Mouse (Mus musculus): ENCODE results near the gene Serpina3j. TPM values are rescaled to one million over a fixed set of nuclear protein-coding genes. Genes with fewer than 3 reads are reported as not detected.

Serpina3j gene
- total and polyA plus RNA-seq, 3 experiments: not detected

DNA sequence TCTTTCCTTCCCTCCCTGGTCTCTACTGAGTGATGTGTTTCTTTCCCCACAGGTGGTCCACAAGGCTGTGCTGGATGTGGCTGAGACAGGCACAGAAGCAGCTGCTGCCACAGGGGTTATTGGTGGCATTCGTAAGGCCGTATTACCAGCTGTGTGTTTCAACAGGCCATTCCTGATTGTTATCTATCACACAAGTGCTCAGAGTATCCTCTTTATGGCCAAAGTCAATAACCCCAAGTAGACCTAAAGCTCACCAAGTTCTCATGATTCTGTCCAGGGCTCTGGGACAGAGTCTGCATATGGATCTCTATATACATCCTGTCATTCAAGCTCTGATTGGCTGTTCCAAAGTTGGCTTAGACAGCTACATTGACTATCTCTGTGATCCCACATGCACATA, 30.8 kb downstream of the Serpina3j start:
- dilution Hi-C loops (cut with MboI; ENCODE audit: extremely low pct_ligation_motif_present, extremely low pct_unique_long_range_greater_than_20kb, low sequenced_read_pairs) (no loop called here), in situ Hi-C loops (cut with MboI; ENCODE audit: low pct_ligation_motif_present, low pct_unique_long_range_greater_than_20kb, low sequenced_read_pairs) (no loop called here)
- no peaks in the 10 kb centered on the region for H3K79me2 ChIP-seq (replicated peaks; ENCODE audit: control insufficient read depth, extremely low read depth, insufficient read depth, poor library complexity, severe bottlenecking)
- H3K27me3 ChIP-seq (replicated peaks): peaks cover 9% of the 10 kb centered on the region
- H3K27ac ChIP-seq (ENCODE audit: insufficient read depth, low read depth): no peak overlapping the region
- no peaks in the 10 kb centered on the region for H3K4me1 ChIP-seq (ENCODE audit: control insufficient read depth in 1 of 2, insufficient read depth in 2 of 2)
- no peaks in the 10 kb centered on the region for H3K36me3 ChIP-seq (replicated peaks in 1 of 2; ENCODE audit: control insufficient read depth in 1 of 2, insufficient read depth in 1 of 2, low read length in 1 of 2)
- DNase-seq (ENCODE audit: extremely low read depth): no peak
- TF ChIP-seq ZKSCAN1 (IDR thresholded peaks at IDR 0.05; ENCODE audit: borderline replicate concordance, low read depth, low read length) (no peak), ETS1 (conservative IDR thresholded peaks at IDR 0.05; ENCODE audit: low read depth, low read length) (no peak), NELFE (IDR thresholded peaks at IDR 0.05; ENCODE audit: low read depth, low read length) (no peak), UBTF (IDR thresholded peaks at IDR 0.05; ENCODE audit: low read depth, low read length) (no peak), PAX5 (IDR thresholded peaks at IDR 0.05; ENCODE audit: low read length) (no peak), MYC (IDR thresholded peaks at IDR 0.05; ENCODE audit: low read depth, low read length) (no peak), ZNF384 (IDR thresholded peaks at IDR 0.05; ENCODE audit: low read depth, low read length) (no peak), POLR2A (IDR thresholded peaks at IDR 0.05; ENCODE audit: low read depth, low read length) (no peak), SMC3 (IDR thresholded peaks at IDR 0.05; ENCODE audit: low read depth, low read length) (no peak), MAZ (IDR thresholded peaks at IDR 0.05; ENCODE audit: low read depth, low read length) (no peak), POLR2AphosphoS2 (IDR thresholded peaks at IDR 0.05; ENCODE audit: low read depth, low read length) (no peak), RCOR1 (conservative IDR thresholded peaks at IDR 0.05; ENCODE audit: low read depth, low read length) (no peak), MAX (IDR thresholded peaks at IDR 0.05; ENCODE audit: low read length) (no peak), TBP (conservative IDR thresholded peaks at IDR 0.05; ENCODE audit: low read depth, low read length) (no peak), CHD1 (IDR thresholded peaks at IDR 0.05; ENCODE audit: low read depth, low read length) (no peak), ELF1 (IDR thresholded peaks at IDR 0.05; ENCODE audit: low read depth, low read length) (no peak), JUND (conservative IDR thresholded peaks at IDR 0.05; ENCODE audit: low read depth, low read length) (no peak), ZC3H11A (IDR thresholded peaks at IDR 0.05; ENCODE audit: low read depth, low read length) (no peak), GABPA (IDR thresholded peaks at IDR 0.05; ENCODE audit: insufficient replicate concordance, low read depth, low read length) (no peak), BHLHE40 (IDR thresholded peaks at IDR 0.05; ENCODE audit: low read depth, low read length) (no peak)
- no peaks in the 10 kb centered on the region for H3K9me3 ChIP-seq (replicated peaks; ENCODE audit: low read length)
- H3K4me3 ChIP-seq (replicated peaks in 1 of 3; ENCODE audit: low read depth in 2 of 3, low read length in 2 of 3, poor library complexity in 1 of 3): no peak overlapping the region
- H3K9ac ChIP-seq (ENCODE audit: insufficient read depth, low read depth): no peak overlapping the region
- H3K4me2 ChIP-seq (ENCODE audit: insufficient read depth, low read depth, poor library complexity, severe bottlenecking): no peak overlapping the region

DNA sequence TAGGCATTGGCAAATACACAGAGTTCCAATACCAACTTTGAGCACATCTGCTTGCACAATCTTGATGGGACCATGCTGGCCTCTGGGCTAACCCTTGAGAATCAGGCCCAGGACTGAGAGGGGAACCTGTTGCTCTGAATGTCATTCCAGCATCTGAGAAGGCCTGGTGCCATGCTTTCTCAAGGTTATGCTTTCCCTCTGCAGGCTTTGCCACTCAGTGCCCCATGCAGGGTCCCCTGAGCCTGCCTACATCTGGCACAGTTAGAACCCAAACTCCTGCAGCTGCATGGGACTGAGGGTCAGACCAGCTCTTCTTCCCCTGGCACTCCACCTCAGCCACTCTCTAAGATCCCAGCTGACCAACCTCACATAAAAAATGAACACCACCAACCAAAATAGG, 31.4 kb downstream of the Serpina3j start:
- no peaks in the 10 kb centered on the region for H3K9me3 ChIP-seq (replicated peaks; ENCODE audit: low read length)
- H3K36me3 ChIP-seq (replicated peaks in 1 of 2; ENCODE audit: control insufficient read depth in 1 of 2, insufficient read depth in 1 of 2, low read length in 1 of 2): no peaks in the 10 kb centered on the region
- no peak overlapping the region for H3K9ac ChIP-seq (ENCODE audit: insufficient read depth, low read depth)
- no peak overlapping the region for H3K4me3 ChIP-seq (replicated peaks in 1 of 3; ENCODE audit: low read depth in 2 of 3, low read length in 2 of 3, poor library complexity in 1 of 3)
- no peak for DNase-seq (ENCODE audit: extremely low read depth)
- H3K79me2 ChIP-seq (replicated peaks; ENCODE audit: control insufficient read depth, extremely low read depth, insufficient read depth, poor library complexity, severe bottlenecking): no peaks in the 10 kb centered on the region
- H3K4me2 ChIP-seq (ENCODE audit: insufficient read depth, low read depth, poor library complexity, severe bottlenecking): no peak overlapping the region
- peaks cover 9% of the 10 kb centered on the region for H3K27me3 ChIP-seq (replicated peaks)
- dilution Hi-C loops (cut with MboI; ENCODE audit: extremely low pct_ligation_motif_present, extremely low pct_unique_long_range_greater_than_20kb, low sequenced_read_pairs): no loop called here
- H3K4me1 ChIP-seq (ENCODE audit: control insufficient read depth in 1 of 2, insufficient read depth in 2 of 2): no peaks in the 10 kb centered on the region
- in situ Hi-C loops (cut with MboI; ENCODE audit: low pct_ligation_motif_present, low pct_unique_long_range_greater_than_20kb, low sequenced_read_pairs): no loop called here
- no peak overlapping the region for H3K27ac ChIP-seq (ENCODE audit: insufficient read depth, low read depth)
- no peak for TF ChIP-seq NELFE (IDR thresholded peaks at IDR 0.05; ENCODE audit: low read depth, low read length)
- TF ChIP-seq GABPA (IDR thresholded peaks at IDR 0.05; ENCODE audit: insufficient replicate concordance, low read depth, low read length): no peak
- no peak for TF ChIP-seq USF2 (conservative IDR thresholded peaks at IDR 0.05; ENCODE audit: low read depth, low read length)
- TF ChIP-seq ETS1 (conservative IDR thresholded peaks at IDR 0.05; ENCODE audit: low read depth, low read length): no peak
- TF ChIP-seq TBP (conservative IDR thresholded peaks at IDR 0.05; ENCODE audit: low read depth, low read length): no peak
- TF ChIP-seq POLR2A (IDR thresholded peaks at IDR 0.05; ENCODE audit: low read depth, low read length): no peak
- no peak for TF ChIP-seq MXI1 (IDR thresholded peaks at IDR 0.05; ENCODE audit: low read depth, low read length)
- TF ChIP-seq POLR2AphosphoS2 (IDR thresholded peaks at IDR 0.05; ENCODE audit: low read depth, low read length): no peak
- TF ChIP-seq ZNF384 (IDR thresholded peaks at IDR 0.05; ENCODE audit: low read depth, low read length): no peak
- TF ChIP-seq JUND (conservative IDR thresholded peaks at IDR 0.05; ENCODE audit: low read depth, low read length): no peak
- TF ChIP-seq SMC3 (IDR thresholded peaks at IDR 0.05; ENCODE audit: low read depth, low read length): no peak
